In the genomic region with DNA sequence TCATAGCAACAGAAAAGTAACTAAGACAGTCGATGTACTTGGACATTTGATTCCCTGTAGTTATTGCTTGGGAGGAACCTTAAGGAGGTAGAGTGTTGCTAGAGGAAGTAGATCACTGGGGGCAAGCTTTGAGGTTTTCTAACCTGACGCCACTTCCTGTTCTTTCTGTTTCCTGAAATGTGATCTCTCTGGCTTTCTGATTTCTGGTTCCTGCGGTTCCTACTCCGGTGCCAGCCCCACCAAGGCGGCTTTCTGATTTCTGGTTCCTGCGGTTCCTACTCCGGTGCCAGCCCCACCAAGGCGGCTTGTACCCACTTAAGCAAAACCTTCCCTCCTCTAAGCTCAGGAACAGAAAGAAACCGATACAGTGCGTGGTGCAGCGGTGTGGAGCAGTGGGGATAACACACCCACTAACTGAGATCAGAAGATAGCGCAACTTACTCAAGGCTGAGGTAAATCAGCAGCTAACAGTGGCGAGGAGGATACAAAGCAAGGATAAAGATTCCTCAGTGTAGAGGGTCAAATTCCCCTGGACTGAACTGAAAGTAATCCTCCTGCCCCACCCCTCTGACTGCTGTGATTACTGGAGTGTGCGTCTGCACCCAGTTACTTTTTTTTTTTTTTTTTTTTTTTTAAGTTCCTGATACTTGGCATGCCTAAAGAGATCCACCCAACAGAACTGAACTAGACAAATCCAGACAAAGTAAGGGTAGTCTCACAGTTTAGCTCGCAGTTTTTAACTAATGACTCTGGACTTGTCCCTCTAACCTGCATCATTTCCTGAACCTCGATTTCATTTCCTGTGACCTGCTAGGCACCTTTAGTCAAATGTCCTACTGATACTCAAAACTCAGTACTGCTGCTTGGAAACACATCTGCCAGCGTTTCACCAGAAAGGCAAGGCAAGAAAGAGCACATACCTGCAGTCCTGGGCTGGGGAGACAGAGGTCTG, we compare ENCODE assay signal across 13 mouse cellular contexts. TPM values are rescaled to one million over a fixed set of nuclear protein-coding genes. Genes with fewer than 3 reads are reported as not detected.
DNase-seq lines count a peak whose midpoint lies in the region; ATAC-seq lines count a peak whose summit lies in the region.
"Had no signal": no experiment of that assay in that cellular context is flagged by ENCODE, and none has a peak within 500 bp of the region (broad histone marks: within the 10 kb centered on the region; RNA-seq: fewer than 3 reads in every experiment).

No protein-coding gene starts in this region.

- H3K4me2 ChIP-seq in embryonic facial prominence, embryonic 14.5 days (ENCODE audit: low read depth, low read length) = no peak overlapping the region
- H3K4me2 ChIP-seq in liver, embryonic 13.5 days = peak overlapping the region; percentile 16; the same call in 1 of the 2 replicates
- H3K4me2 ChIP-seq: hindbrain, embryonic 14.5 days; lung, embryonic 14.5 days had no signal

- no peak overlapping the region for H3K9ac ChIP-seq in embryonic facial prominence, embryonic 14.5 days (ENCODE audit: low read depth, low read length)
- no peak overlapping the region for H3K9ac ChIP-seq in liver, embryonic 13.5 days
- H3K9ac ChIP-seq: hindbrain, embryonic 14.5 days; lung, embryonic 14.5 days had no signal

- H3K27me3 ChIP-seq in embryonic facial prominence, embryonic 14.5 days (replicated peaks; ENCODE audit: control insufficient read depth, insufficient read depth, low read length) = no peaks in the 10 kb centered on the region
- no peaks in the 10 kb centered on the region for H3K27me3 ChIP-seq in embryonic facial prominence, embryonic 10.5 days (replicated peaks; ENCODE audit: low read depth, poor library complexity, severe bottlenecking)
- no peaks in the 10 kb centered on the region for H3K27me3 ChIP-seq in liver, embryonic 13.5 days

- no peak for DNase-seq in embryonic facial prominence, embryonic 14.5 days (ENCODE audit: low spot score)
- no peak for DNase-seq in embryonic facial prominence, embryonic 10.5 days (ENCODE audit: low spot score)
- peak; percentile 6 for DNase-seq in thymus, postnatal 25 days
- no peak for DNase-seq in thymus, postnatal 14 days
- no peak for DNase-seq in liver, embryonic 13.5 days
- no peak for DNase-seq in adrenal gland, postnatal 4 days (ENCODE audit: low spot score in 2 of 2)
- no peak for DNase-seq in right cerebral cortex, postnatal 14 days
- no peak for DNase-seq in left cerebral cortex, adult 18-20 months (ENCODE audit: low spot score in 2 of 2)
- DNase-seq: cerebellum, adult 8-10 months; layer of hippocampus, adult 9-11 months; lung, embryonic 14.5 days had no signal

- no peaks in the 10 kb centered on the region for H3K36me3 ChIP-seq in embryonic facial prominence, embryonic 14.5 days (ENCODE audit: control insufficient read depth, insufficient read depth, low read length)
- H3K36me3 ChIP-seq in embryonic facial prominence, embryonic 10.5 days (replicated peaks) = no peaks in the 10 kb centered on the region
- no peaks in the 10 kb centered on the region for H3K36me3 ChIP-seq in liver, embryonic 13.5 days

- peak; percentile 33; the same call in 1 of the 2 replicates for ATAC-seq in embryonic facial prominence, embryonic 14.5 days (ENCODE audit: low read depth)
- ATAC-seq in liver, embryonic 13.5 days (ENCODE audit: low read depth) = no peak

- H3K4me3 ChIP-seq in embryonic facial prominence, embryonic 14.5 days (ENCODE audit: low read depth, low read length) = no peak overlapping the region
- no peak overlapping the region for H3K4me3 ChIP-seq in embryonic facial prominence, embryonic 10.5 days
- peak overlapping the region; percentile 16; the same call in 1 of the 2 replicates for H3K4me3 ChIP-seq in liver, embryonic 13.5 days (replicated peaks)

- H3K4me1 ChIP-seq in embryonic facial prominence, embryonic 14.5 days (ENCODE audit: control insufficient read depth, insufficient read depth, low read length) = no peaks in the 10 kb centered on the region
- H3K4me1 ChIP-seq in embryonic facial prominence, embryonic 10.5 days = peaks cover 17% of the 10 kb centered on the region
- no peaks in the 10 kb centered on the region for H3K4me1 ChIP-seq in liver, embryonic 13.5 days (replicated peaks)

- 82% methylated on average over 17 of the region's 17 CpGs for WGBS in embryonic facial prominence, embryonic 14.5 days
- 83% methylated on average over 17 of the region's 17 CpGs for WGBS in embryonic facial prominence, embryonic 10.5 days
- WGBS in liver, embryonic 13.5 days (ENCODE audit: insufficient replicate concordance) = 45% methylated on average over 17 of the region's 17 CpGs

- H3K9me3 ChIP-seq in embryonic facial prominence, embryonic 14.5 days (ENCODE audit: control insufficient read depth, low read length) = no peaks in the 10 kb centered on the region
- H3K9me3 ChIP-seq in embryonic facial prominence, embryonic 10.5 days = no peaks in the 10 kb centered on the region
- no peaks in the 10 kb centered on the region for H3K9me3 ChIP-seq in liver, embryonic 13.5 days (replicated peaks)

- H3K27ac ChIP-seq in embryonic facial prominence, embryonic 14.5 days (replicated peaks; ENCODE audit: low read depth, low read length) = no peak overlapping the region
- H3K27ac ChIP-seq in embryonic facial prominence, embryonic 10.5 days (replicated peaks) = no peak overlapping the region
- no peak overlapping the region for H3K27ac ChIP-seq in liver, embryonic 13.5 days
- H3K27ac ChIP-seq: hindbrain, embryonic 14.5 days had no signal

RNA-seq across cellular contexts. Expression of gene Gm33543, which starts 37.5 kb away (rescaled TPM):
- polyA plus RNA-seq in embryonic facial prominence, embryonic 14.5 days (2014; fragmentation: Nextera tagmentation; extraction: Ambion mirVana) = not detected in 2 replicates
- polyA plus RNA-seq in embryonic facial prominence, embryonic 10.5 days (2016; fragmentation: Nextera tagmentation; extraction: Ambion mirVana) = not detected in 2 replicates
- polyA plus RNA-seq in liver, embryonic 13.5 days (2015; fragmentation: Nextera tagmentation; extraction: Ambion mirVana) = not detected in 2 replicates
- under 1 TPM in 1 of 2 experiments, not detected in 1; 0.23 TPM for total RNA-seq in adrenal gland, postnatal 4 days (2021)
- total RNA-seq in left cerebral cortex, adult 18-20 months (2021) = under 1 TPM in 1 of 2 experiments, not detected in 1; 0.42 TPM
- total RNA-seq: gastrocnemius, postnatal 4 days had no signal
- polyA plus RNA-seq: hindbrain, embryonic 14.5 days; lung, embryonic 14.5 days had no signal
